Mouse (Mus musculus) spleen, embryonic (tissue): ENCODE results near the gene Mfsd12.

ENCODE experiments used
- CTCF ChIA-PET: fragments of 350-600 bp; sonication (Branson Sonifier 250); formaldehyde crosslinking; loops from one replicate; lab custom pipeline; 2022; lab: Charles Lee

The Mfsd12 gene

GRCm38 (mm10) chr10:81351678-81352291 is 5.5 kb upstream of the Mfsd12 start:
- CTCF ChIA-PET = interaction anchor here (1.0 kb wide), 1 partner anchor 26 kb away, joined by 3 read pairs; no protein-coding TSS in a partner anchor

GRCm38 (mm10) chr10:81354738-81355477 is 2.4 kb upstream of the Mfsd12 start:
- CTCF ChIA-PET = interaction anchor here (0.6 to 1.6 kb wide), 3 partner anchors 9 to 20 kb away, joined by 3 to 9 read pairs (median 3); no protein-coding TSS in a partner anchor

GRCm38 (mm10) chr10:81355533-81355932 is 1.8 kb upstream of the Mfsd12 start:
- CTCF ChIA-PET = no interaction called here

- CTCF ChIA-PET = interaction anchor here (0.6 kb wide), 1 partner anchor 188 kb away, joined by 4 read pairs; no protein-coding TSS in a partner anchor
Observed at GRCm38 (mm10) chr10:81356352-81356990, 820 bp upstream of the Mfsd12 start.

- CTCF ChIA-PET = interaction anchor here (0.6 kb wide), 1 partner anchor 22 kb away, joined by 3 read pairs; no protein-coding TSS in a partner anchor
Observed at GRCm38 (mm10) chr10:81358209-81358608, 918 bp downstream of the Mfsd12 start.

GRCm38 (mm10) chr10:81358841-81359240 is 1.6 kb downstream of the Mfsd12 start:
- CTCF ChIA-PET = no interaction called here

- CTCF ChIA-PET = interaction anchor here (1.1 kb wide), 1 partner anchor 19 kb away, joined by 3 read pairs; no protein-coding TSS in a partner anchor
Observed at GRCm38 (mm10) chr10:81360721-81361120, 3.4 kb downstream of the Mfsd12 start.

GRCm38 (mm10) chr10:81362336-81362949 is 5.2 kb downstream of the Mfsd12 start:
- CTCF ChIA-PET = interaction anchor here (0.5 kb wide), 1 partner anchor 997 kb away, joined by 8 read pairs; no protein-coding TSS in a partner anchor

- CTCF ChIA-PET = interaction anchor here (1.1 kb wide), 1 partner anchor 9 kb away, joined by 9 read pairs; no protein-coding TSS in a partner anchor
Observed at GRCm38 (mm10) chr10:81363436-81364346, 6.4 kb downstream of the Mfsd12 start.

- CTCF ChIA-PET = no interaction called here
Observed at GRCm38 (mm10) chr10:81364666-81365065, 7.4 kb downstream of the Mfsd12 start.

- CTCF ChIA-PET = no interaction called here
Observed at GRCm38 (mm10) chr10:81365073-81365472, 7.8 kb downstream of the Mfsd12 start.

GRCm38 (mm10) chr10:81365672-81366476 is 8.6 kb downstream of the Mfsd12 start, which contains the start of gene 4930404N11Rik:
4930404N11Rik (minus strand) TSS chr10:81365816.
- CTCF ChIA-PET = interaction anchor here (0.6 kb wide), 1 partner anchor 135 kb away, joined by 4 read pairs; no protein-coding TSS in a partner anchor

- CTCF ChIA-PET = interaction anchor here (0.6 to 1.0 kb wide), 2 partner anchors 12 to 136 kb away, joined by 3 to 4 read pairs; no protein-coding TSS in a partner anchor
Observed at GRCm38 (mm10) chr10:81366477-81367206, 9.4 kb downstream of the Mfsd12 start.

- CTCF ChIA-PET = interaction anchor here (1.0 kb wide), 1 partner anchor 13 kb away, joined by 3 read pairs; no protein-coding TSS in a partner anchor
Observed at GRCm38 (mm10) chr10:81367207-81367495, 9.9 kb downstream of the Mfsd12 start.

GRCm38 (mm10) chr10:81375322-81375721 is 18.0 kb downstream of the Mfsd12 start:
- CTCF ChIA-PET = no interaction called here

- CTCF ChIA-PET = no interaction called here
Observed at GRCm38 (mm10) chr10:81376561-81377361, 19.5 kb downstream of the Mfsd12 start.

GRCm38 (mm10) chr10:81377362-81377664 is 20.0 kb downstream of the Mfsd12 start:
- CTCF ChIA-PET = interaction anchor here (0.7 kb wide), 1 partner anchor 25 kb away, joined by 3 read pairs; no protein-coding TSS in a partner anchor
